Mouse (Mus musculus) left cerebral cortex, postnatal 25 days (tissue): ENCODE measurements at regions not wholly inside any gene's neighbourhood (a gene's known extent, or its start where the extent isn't known, plus 50 kb on each side); places are given as distances from the start of the nearest gene placed in this dataset.
"Not testable (repeated sequence)": the region's sequence is repeated elsewhere in the genome, so short reads cannot be mapped to it uniquely, and the experiment has no call there.

Experiments used
- DNase-seq, 2 experiments: peaks; one replicate each; pipeline ENCODE4 v3.0.0; 2022; ENCODE audit warnings: low spot score in 2 of 2, mixed read lengths in 1 of 2
- intact Hi-C: fragments of 180-260 bp; cut with DNase I; formaldehyde crosslinking; loops from one replicate; pipeline ENCODE4 v1.15.1; 2025

DNA sequence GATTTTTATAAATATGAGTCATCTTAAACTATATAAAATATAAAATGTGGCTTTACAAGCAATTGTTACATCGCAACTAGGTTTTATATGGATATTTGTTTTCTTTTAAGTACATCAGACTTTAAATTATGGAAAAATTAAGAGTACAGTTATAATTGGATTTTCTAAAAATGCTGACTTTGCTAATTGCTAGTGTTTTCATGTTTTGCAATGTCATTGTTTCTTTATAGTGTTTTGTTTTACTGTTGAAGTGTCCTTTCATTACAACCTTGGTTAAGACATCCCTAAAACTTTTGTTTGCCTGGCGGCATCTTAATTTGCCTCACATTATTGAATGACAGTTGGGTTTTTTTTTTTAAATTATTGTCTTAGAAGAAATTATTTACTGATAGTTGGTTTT is 1634.0 kb downstream of the Diaph2 start:
- intact Hi-C loops, result no loop called here
- DNase-seq, result no peak

DNA sequence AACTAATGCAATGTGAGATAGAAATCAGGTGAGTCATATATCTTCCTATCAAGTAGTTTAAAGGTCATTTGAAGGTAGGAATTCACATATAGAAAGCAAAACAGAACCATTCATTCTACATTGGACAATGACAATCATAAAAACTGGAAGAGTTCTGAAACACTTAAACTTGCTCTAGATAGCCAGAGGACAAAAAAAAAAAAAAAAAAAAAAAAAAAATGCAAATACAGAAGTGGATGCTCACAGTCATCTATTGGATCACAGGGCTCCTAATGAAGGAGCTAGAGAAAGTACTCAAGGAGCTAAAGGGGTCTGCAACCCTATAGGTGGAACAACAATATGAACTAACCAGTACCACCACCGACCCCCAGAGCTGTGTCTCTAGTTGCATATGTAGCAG is 1652.6 kb downstream of the Diaph2 start:
- DNase-seq, result no peak
- intact Hi-C loops, result no loop called here

DNA sequence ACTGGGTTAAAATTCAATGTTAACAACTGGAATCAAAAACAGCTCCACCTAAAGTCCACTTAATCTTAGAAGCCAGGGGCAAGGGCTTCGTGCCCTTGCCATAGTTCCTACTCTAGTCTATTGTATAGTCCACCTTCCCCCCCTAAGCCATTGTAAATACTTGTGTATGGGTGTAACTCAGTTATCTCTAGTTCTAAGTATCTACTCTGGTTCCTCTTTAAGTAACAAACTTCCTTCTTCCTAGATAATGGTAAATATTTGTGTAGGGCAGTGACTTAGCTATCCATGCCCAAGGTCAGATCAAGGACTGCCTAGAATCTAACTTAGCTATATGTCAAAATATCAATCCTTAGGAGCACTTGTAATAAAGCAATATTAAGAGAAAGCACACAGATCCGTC is 1653.3 kb downstream of the Diaph2 start:
- intact Hi-C loops, DNase-seq: not testable (repeated sequence)

DNA sequence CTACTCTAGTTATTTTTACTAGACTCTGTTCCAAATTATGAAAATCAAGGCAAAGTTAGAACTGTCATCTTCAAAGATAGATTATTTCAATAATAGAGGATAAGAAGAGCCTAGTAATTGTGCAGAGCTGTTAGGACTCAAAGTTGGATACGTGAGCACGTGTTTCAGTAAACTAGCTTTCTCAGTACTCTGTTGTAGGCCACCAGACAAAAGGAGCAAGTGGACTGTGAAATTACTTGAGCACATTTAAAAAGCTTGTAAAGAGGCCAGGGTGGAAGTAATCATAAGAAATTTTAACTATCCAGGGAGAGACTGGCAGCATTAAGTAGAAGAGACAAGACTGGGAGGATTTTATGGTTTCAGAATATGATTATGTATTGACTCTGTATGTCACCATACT is 1657.1 kb downstream of the Diaph2 start:
- intact Hi-C loops, result no loop called here
- no peak for DNase-seq

DNA sequence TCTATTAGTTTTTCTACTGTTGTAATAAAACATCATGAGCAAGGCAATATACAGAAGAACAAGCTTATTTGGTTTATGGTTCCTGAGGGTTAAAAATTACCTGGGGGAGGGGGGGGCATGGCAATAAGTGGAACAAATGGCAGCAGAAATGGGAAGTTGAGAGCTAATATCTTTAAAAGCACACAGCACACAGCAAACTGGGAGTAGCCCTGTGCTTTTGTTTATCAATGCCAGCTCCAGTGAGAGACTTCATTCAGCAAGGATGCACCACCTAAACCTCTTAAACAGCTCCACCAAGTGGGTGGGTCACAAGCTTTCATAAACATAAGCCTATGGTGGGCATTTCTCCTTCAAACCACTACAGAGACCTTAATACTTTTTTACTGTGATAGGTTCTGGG is 1661.0 kb downstream of the Diaph2 start:
- intact Hi-C loops, result no loop called here

DNA sequence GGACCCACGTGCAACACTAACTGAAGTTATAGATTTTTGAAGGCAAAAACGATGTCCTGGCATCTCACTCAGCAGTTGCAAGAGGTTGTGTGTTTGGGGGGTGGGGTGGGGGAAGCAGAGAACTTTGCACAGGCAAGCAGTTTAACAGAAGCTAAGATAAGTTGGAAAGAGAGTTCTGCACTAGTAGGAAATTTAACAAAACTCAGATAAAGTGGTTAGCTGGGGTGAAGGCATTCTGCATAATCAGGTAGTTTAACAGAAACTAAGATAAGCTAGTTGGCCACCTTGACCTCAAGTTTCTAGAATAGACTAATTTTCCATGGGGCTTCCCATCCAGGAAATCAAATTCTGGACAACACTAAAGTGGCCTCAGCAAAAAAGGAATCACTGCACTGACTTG is 1672.6 kb downstream of the Diaph2 start:
- intact Hi-C loops, result no loop called here
- no peak for DNase-seq

More for the DNA sequence above, 1661.0 kb downstream of the Diaph2 start:
- DNase-seq, result no peak

DNA sequence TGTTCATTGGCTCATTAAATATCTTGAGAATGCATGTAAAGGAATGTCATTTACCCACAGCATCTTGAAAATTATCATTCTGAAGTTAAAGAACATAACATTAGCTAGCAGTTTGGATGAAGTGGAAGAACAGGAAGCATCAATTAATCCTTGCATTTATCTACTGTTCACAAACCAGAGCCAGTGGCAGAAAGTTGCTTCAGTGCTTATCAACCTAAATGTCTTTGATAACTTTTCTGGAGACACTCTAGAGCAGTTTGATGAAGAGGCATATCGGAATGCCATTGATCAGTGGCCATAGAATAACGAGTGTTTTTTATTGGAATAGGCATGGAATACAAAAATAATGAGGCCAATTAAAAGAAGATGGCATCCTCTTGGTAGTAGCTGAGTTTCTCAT is 1673.3 kb downstream of the Diaph2 start:
- intact Hi-C loops, result no loop called here
- DNase-seq, result no peak

DNA sequence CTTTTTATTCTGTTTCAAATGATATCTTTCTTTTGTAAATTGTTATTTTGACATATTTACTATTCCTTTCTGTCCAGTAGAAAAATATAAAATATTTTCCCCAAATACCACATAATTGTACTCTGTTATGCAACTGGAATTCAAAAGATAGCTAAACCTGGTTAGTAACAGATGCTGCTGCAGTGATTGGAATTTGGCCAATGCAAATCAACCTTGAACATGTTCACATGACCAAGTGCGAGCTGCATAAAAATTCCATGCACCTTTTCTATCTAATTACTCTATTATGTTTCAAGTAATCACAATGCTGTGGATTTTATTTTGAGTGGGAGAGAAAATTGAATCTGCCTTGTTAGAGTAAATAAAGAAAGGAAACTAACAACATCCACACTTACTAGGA is 1684.6 kb downstream of the Diaph2 start:
- DNase-seq, result peak in 1 of 2 experiments; percentile 6
- intact Hi-C loops, result no loop called here

DNA sequence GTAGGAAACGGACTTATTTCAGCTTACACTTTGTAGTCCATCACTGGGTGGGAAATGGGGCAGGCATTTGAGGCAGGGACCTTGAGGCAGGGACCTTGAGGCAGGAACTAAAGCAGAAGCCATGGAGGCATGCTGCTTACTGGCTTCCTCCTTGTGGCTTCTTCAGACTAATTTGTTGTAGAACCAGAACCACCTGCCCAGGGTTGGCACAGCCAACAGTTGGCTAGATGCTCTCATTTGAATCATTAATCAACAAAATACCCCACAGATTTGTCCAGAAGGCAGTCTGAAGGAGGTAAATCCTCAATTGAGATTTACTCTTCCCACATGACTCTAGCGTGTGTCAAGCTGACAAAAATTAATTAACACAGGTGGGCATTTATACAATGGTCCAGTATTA is 1703.3 kb downstream of the Diaph2 start:
- DNase-seq, result no peak
- intact Hi-C loops, result no loop called here

DNA sequence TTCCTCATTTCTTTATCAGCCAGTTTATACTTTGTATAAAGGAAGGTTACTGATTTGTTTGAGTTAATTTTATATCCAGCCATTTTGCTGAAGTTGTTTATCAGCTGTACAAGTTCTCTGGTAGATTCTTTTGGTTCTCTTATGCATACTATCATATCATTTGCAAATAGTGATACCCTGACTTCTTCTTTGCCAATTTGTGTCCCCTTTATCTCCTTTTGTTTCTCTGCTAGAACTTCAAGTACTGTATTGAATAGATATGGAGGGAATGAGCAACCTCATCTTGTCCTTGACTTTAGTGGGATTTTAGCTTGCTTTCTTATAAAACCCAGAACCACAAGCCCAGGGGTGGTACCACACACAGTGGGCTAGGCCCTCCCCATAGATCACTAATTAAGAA is 1711.1 kb downstream of the Diaph2 start:
- intact Hi-C loops, result no loop called here
- DNase-seq, result no peak

DNA sequence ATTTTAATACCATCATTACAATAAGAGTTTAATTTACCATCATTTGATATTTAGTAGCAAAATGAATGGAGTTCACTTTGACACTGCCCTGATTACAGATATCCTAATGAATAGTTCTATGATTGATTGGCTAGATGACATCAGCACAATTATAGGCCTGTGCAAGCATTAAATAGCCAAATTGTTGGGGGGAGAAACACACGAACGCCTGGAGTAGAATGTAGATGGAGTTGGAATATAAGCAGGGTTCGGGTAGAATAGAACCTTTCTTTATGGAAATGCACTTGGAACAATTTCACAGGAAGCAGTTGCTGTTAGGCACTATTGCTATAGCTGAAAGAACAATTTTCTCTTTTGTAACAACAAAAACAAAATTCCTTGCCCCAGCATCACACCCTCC is 1739.8 kb downstream of the Diaph2 start:
- intact Hi-C loops, result no loop called here
- no peak for DNase-seq

DNA sequence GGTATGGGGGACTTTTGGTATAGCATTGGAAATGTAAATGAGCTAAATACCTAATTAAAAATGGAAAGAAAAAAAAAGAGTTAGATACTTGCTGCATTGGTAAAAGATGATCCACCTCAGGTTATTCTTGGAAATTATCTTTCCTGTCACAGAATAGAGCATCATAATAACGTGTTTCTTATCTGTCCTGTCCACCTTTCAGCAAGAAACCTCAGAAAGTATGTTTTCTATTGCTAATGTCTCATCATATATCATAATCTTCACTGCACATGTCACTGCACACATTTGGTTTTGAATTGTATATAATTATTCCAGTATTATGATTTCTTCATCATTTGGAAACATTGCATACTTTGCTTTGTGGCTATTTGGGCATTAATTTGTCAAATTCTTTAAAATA is 1751.9 kb downstream of the Diaph2 start:
- intact Hi-C loops, result no loop called here
- no peak for DNase-seq

DNA sequence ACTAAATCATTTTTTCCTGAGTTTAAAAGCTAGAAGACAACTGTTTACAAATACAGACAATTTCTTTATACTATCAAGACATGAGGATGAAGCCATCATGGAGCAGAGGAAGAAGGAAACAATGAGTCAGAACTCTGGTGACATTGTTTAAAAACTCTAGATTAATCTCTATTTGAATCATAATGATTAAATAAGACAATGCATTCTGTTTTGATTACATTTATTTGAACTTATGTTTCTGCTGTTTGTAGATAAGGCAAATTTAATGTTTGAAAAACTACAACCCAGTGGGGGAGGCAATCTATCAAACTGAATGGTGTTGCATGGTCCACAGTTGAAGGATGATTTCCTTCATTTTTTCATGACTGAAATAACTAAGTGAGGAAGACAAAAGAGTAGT is 1757.3 kb downstream of the Diaph2 start:
- DNase-seq, result no peak
- intact Hi-C loops, result no loop called here
